Mouse (Mus musculus): ENCODE measurements around the gene Ppme1. TPM values are rescaled to one million over a fixed set of nuclear protein-coding genes. Genes with fewer than 3 reads are reported as not detected.

Gene Ppme1
- polyA plus RNA-seq (2015; fragmentation: Nextera tagmentation; extraction: Ambion mirVana): 32.6 and 34.3 TPM in 2 replicates

- ATAC-seq (peak; percentile 98), DNase-seq (ENCODE audit: low spot score) (peak; percentile 100)
- WGBS: under 1% methylated on average over 54 of the region's 54 CpGs
- Histone ChIP-seq H3K9me3 (ENCODE audit: low read length) (no peaks in the 10 kb centered on the region), H3K4me3 (ENCODE audit: low read depth, low read length) (peak within 1 kb of the TSS; percentile 71), H3K9ac (replicated peaks; ENCODE audit: low read depth) (peak within 1 kb of the TSS; percentile 85), H3K4me2 (replicated peaks; ENCODE audit: low read depth, low read length) (peak within 1 kb of the TSS; percentile 73), H3K36me3 (ENCODE audit: insufficient read depth, low read length) (no peaks in the 10 kb centered on the region), H3K27me3 (replicated peaks; ENCODE audit: insufficient read depth, low read length) (no peaks in the 10 kb centered on the region), H3K27ac (ENCODE audit: low read length) (peak within 1 kb of the TSS; percentile 87), H3K4me1 (ENCODE audit: insufficient read depth, low read depth, low read length) (peaks cover 7% of the 10 kb centered on the region; the same call in 1 of the 2 replicates)
- TF ChIP-seq EP300 (IDR thresholded peaks at IDR 0.05) (no peak), CTCF (IDR thresholded peaks at IDR 0.05) (peak; percentile 80)
Measured at GRCm38 (mm10) chr7:100371495-100372451, at the start of gene Ppme1, which contains the start of gene C2cd3. Gene Ppme1 (minus strand): TSS chr7:100372307. Gene C2cd3 (plus strand): TSS chr7:100372233.

GRCm38 (mm10) chr7:100408684-100409083 is 36.6 kb upstream of the Ppme1 start:
- Histone ChIP-seq H3K9me3 (ENCODE audit: low read length) (no peaks in the 10 kb centered on the region), H3K4me2 (replicated peaks; ENCODE audit: low read depth, low read length) (no peak overlapping the region), H3K27me3 (replicated peaks; ENCODE audit: insufficient read depth, low read length) (no peaks in the 10 kb centered on the region), H3K27ac (ENCODE audit: low read length) (no peak overlapping the region), H3K4me1 (ENCODE audit: insufficient read depth, low read depth, low read length) (no peaks in the 10 kb centered on the region), H3K9ac (replicated peaks; ENCODE audit: low read depth) (no peak overlapping the region), H3K4me3 (ENCODE audit: low read depth, low read length) (no peak overlapping the region), H3K36me3 (ENCODE audit: insufficient read depth, low read length) (peaks cover 26% of the 10 kb centered on the region)
- 90% methylated on average over 4 of the region's 4 CpGs for WGBS
- DNase-seq (ENCODE audit: low spot score) (no peak), ATAC-seq (no peak)
- no peak for TF ChIP-seq CTCF (IDR thresholded peaks at IDR 0.05)
- no peak for TF ChIP-seq EP300 (IDR thresholded peaks at IDR 0.05)

- Histone ChIP-seq H3K9me3 (ENCODE audit: low read length) (no peaks in the 10 kb centered on the region), H3K4me1 (ENCODE audit: insufficient read depth, low read depth, low read length) (no peaks in the 10 kb centered on the region), H3K27ac (ENCODE audit: low read length) (no peak overlapping the region), H3K36me3 (ENCODE audit: insufficient read depth, low read length) (peaks cover 26% of the 10 kb centered on the region), H3K4me3 (ENCODE audit: low read depth, low read length) (no peak overlapping the region), H3K4me2 (replicated peaks; ENCODE audit: low read depth, low read length) (no peak overlapping the region), H3K9ac (replicated peaks; ENCODE audit: low read depth) (no peak overlapping the region), H3K27me3 (replicated peaks; ENCODE audit: insufficient read depth, low read length) (no peaks in the 10 kb centered on the region)
- ATAC-seq (no peak), DNase-seq (ENCODE audit: low spot score) (no peak)
- TF ChIP-seq EP300 (IDR thresholded peaks at IDR 0.05): no peak
- no peak for TF ChIP-seq CTCF (IDR thresholded peaks at IDR 0.05)
- WGBS: 95% methylated on average over 5 of the region's 5 CpGs
Measured at GRCm38 (mm10) chr7:100407677-100408076, 35.6 kb upstream of the Ppme1 start.

GRCm38 (mm10) chr7:100402715-100403114 is 30.6 kb upstream of the Ppme1 start:
- TF ChIP-seq EP300 (IDR thresholded peaks at IDR 0.05) (no peak), CTCF (IDR thresholded peaks at IDR 0.05) (no peak)
- ATAC-seq: no peak
- Histone ChIP-seq H3K4me1 (ENCODE audit: insufficient read depth, low read depth, low read length) (no peaks in the 10 kb centered on the region), H3K4me2 (replicated peaks; ENCODE audit: low read depth, low read length) (no peak overlapping the region), H3K4me3 (ENCODE audit: low read depth, low read length) (no peak overlapping the region), H3K27ac (ENCODE audit: low read length) (no peak overlapping the region), H3K9me3 (ENCODE audit: low read length) (no peaks in the 10 kb centered on the region), H3K9ac (replicated peaks; ENCODE audit: low read depth) (no peak overlapping the region), H3K27me3 (replicated peaks; ENCODE audit: insufficient read depth, low read length) (no peaks in the 10 kb centered on the region), H3K36me3 (ENCODE audit: insufficient read depth, low read length) (peaks cover 20% of the 10 kb centered on the region)
- 78% methylated on average over 4 of the region's 4 CpGs for WGBS
- DNase-seq (ENCODE audit: low spot score): no peak

- Histone ChIP-seq H3K36me3 (ENCODE audit: insufficient read depth, low read length) (peaks cover 18% of the 10 kb centered on the region), H3K4me3 (ENCODE audit: low read depth, low read length) (no peak overlapping the region), H3K27ac (ENCODE audit: low read length) (no peak overlapping the region), H3K9ac (replicated peaks; ENCODE audit: low read depth) (no peak overlapping the region), H3K27me3 (replicated peaks; ENCODE audit: insufficient read depth, low read length) (no peaks in the 10 kb centered on the region), H3K4me1 (ENCODE audit: insufficient read depth, low read depth, low read length) (no peaks in the 10 kb centered on the region), H3K4me2 (replicated peaks; ENCODE audit: low read depth, low read length) (no peak overlapping the region), H3K9me3 (ENCODE audit: low read length) (no peaks in the 10 kb centered on the region)
- 66% methylated on average over 4 of the region's 4 CpGs for WGBS
- DNase-seq (ENCODE audit: low spot score): no peak
- ATAC-seq: no peak
- TF ChIP-seq EP300 (IDR thresholded peaks at IDR 0.05): no peak
- no peak for TF ChIP-seq CTCF (IDR thresholded peaks at IDR 0.05)
Measured at GRCm38 (mm10) chr7:100400899-100401539, 28.9 kb upstream of the Ppme1 start.

- Histone ChIP-seq H3K36me3 (ENCODE audit: insufficient read depth, low read length) (0 out of 2 replicates have a peak, but pooled peaks cover 10% of the 10 kb centered on the region), H3K27ac (ENCODE audit: low read length) (no peak overlapping the region), H3K4me3 (ENCODE audit: low read depth, low read length) (no peak overlapping the region), H3K9me3 (ENCODE audit: low read length) (no peaks in the 10 kb centered on the region), H3K27me3 (replicated peaks; ENCODE audit: insufficient read depth, low read length) (no peaks in the 10 kb centered on the region), H3K4me1 (ENCODE audit: insufficient read depth, low read depth, low read length) (no peaks in the 10 kb centered on the region), H3K4me2 (replicated peaks; ENCODE audit: low read depth, low read length) (no peak overlapping the region), H3K9ac (replicated peaks; ENCODE audit: low read depth) (no peak overlapping the region)
- WGBS: 60% methylated on average over 8 of the region's 8 CpGs
- DNase-seq (ENCODE audit: low spot score) (peak; percentile 55), ATAC-seq (peak; percentile 62)
- TF ChIP-seq CTCF (IDR thresholded peaks at IDR 0.05) (no peak), EP300 (IDR thresholded peaks at IDR 0.05) (no peak)
Measured at GRCm38 (mm10) chr7:100399231-100399913, 27.3 kb upstream of the Ppme1 start.
